Mouse (Mus musculus) mouse trophoblast stem cell (cell line): ENCODE measurements around the gene Tbc1d5.

Experiments used
- in situ Hi-C, 2 experiments: fragments of 300-500 bp; cut with MseI, MboI; formaldehyde crosslinking; loops; 2 replicates in 1 of 2; 3 replicates in 1 of 2; pipeline ENCODE4 v1.15.1; 2025

The Tbc1d5 gene

GRCm38 (mm10) chr17:51179195-51179953 lies at the start of gene Tbc1d5:
Gene Tbc1d5 (minus strand): TSS chr17:51179352.
- in situ Hi-C loops = no loop called here

GRCm38 (mm10) chr17:51226056-51226455 lies 46.9 kb upstream of the Tbc1d5 start:
- in situ Hi-C loops = no loop called here

DNA sequence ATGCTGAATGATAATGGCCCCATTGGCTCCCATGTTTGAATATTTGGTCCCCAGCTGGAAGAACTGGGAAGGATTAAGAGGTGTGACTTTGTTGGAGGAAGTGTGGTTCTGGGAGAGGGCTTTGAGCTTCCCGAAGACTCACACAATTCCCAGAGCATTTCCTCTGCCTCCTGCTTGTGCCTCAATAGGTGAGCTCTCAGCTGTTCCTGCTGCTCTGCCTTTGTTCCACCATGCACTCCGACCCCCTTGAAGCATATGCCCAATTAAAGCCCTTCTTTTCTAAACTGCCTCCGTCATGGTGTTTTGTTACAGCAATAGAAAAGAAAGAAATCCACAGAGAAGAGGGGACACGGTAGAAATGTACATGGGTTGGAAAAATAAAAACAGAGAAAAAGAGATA lies 44.0 kb upstream of the Tbc1d5 start:
- in situ Hi-C loops = no loop called here

DNA sequence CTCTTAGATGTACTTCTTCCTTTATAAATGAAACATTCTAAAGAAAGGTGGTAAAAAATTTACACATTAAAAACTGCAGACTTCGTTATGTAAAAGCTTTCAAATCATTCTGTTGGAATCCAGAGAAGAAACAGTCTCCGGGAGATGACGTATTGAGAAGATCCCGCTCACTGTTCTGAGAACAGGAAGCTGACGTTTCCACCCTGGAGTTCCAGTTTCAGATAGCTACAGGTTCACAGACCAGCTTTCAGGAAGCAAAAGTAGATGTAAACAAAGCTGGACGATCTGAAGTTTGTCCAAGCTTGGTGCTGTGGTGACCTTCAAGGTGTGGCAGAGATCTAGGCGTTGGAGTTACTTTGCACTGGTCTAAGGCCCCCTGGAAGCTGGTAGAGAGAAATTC lies 41.9 kb upstream of the Tbc1d5 start:
- in situ Hi-C loops = no loop called here

DNA sequence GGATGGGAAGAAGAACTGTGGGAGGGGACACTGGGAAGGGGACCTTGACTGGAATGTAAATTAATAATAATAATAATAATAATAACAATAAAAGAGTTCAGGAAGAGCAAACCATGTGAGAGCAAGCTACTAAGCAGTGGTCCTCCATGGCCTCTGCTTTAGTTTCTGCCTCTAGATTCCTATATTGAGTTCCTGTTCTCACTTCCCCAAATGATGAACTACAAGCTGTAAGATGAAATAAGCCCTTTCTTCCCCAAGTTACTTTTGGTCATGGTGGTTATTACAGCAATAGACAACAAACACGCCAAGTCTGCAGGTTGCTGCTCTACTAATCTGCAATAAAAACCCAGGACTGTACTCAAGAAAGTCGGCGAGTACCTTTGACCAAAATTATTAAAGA lies 40.7 kb upstream of the Tbc1d5 start:
- in situ Hi-C loops = no loop called here

GRCm38 (mm10) chr17:51216426-51216825 lies 37.3 kb upstream of the Tbc1d5 start:
- in situ Hi-C loops = no loop called here

DNA sequence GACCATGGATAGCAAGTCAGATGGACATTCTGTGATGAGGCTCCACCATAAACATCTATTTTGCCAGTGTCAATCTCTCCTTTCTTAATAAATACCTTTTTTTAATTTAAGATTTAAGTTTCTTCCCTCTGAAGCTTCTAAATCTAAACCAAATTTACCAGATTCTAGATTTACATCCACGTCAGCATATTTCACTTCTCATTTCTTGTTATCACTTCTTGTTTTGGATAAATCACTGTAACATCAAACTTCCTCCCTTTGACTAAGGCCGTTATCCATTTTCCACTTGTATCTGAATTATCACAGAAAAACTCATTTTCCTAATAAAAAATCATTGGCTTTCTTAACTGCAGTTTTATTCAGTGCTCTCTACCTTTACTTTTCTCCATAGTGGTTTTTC lies 30.4 kb upstream of the Tbc1d5 start:
- in situ Hi-C loops = no loop called here

GRCm38 (mm10) chr17:51204643-51205042 lies 25.5 kb upstream of the Tbc1d5 start:
- in situ Hi-C loops = no loop called here

GRCm38 (mm10) chr17:51195561-51195960 lies 16.4 kb upstream of the Tbc1d5 start:
- in situ Hi-C loops = no loop called here

DNA sequence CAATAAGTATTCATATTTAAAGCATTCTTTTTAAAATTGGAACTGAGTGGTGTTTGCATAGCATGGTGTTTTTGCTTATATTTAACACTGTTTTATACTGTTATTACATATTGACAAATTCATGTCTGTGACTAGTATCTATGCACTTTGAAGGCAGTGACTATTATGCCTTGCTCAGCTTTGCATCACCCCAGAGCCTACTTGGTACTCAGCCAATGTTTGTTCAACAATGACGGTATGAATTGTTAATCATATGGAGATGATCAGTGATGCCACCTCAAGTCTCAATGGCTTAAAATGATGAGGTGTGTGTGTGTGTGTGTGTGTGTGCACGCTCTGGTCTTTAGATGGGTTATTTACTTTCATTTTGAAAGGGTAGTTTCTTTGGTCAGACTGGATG lies 15.6 kb upstream of the Tbc1d5 start:
- in situ Hi-C loops = no loop called here

- in situ Hi-C loops = no loop called here
Observed at GRCm38 (mm10) chr17:51191381-51191780, 12.2 kb upstream of the Tbc1d5 start.

DNA sequence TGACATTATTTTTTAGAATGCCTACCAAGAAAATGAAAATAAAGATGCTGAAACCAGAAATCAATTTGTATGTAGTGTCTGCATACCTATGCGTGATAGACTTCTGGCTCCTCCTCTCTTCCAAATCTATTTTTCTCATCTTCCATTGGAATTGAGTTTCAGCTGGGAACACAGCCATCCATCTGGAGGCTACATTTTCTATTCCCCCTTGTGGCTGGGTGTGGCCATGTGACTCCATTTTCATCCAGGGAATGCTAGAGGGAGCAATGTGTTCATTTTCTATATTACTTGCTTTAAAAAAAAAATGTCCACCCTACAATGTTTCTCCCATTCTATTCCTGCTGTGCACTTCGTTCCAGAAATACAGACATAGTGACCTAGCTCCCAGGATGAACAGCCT lies 3.6 kb upstream of the Tbc1d5 start:
- in situ Hi-C loops = no loop called here

DNA sequence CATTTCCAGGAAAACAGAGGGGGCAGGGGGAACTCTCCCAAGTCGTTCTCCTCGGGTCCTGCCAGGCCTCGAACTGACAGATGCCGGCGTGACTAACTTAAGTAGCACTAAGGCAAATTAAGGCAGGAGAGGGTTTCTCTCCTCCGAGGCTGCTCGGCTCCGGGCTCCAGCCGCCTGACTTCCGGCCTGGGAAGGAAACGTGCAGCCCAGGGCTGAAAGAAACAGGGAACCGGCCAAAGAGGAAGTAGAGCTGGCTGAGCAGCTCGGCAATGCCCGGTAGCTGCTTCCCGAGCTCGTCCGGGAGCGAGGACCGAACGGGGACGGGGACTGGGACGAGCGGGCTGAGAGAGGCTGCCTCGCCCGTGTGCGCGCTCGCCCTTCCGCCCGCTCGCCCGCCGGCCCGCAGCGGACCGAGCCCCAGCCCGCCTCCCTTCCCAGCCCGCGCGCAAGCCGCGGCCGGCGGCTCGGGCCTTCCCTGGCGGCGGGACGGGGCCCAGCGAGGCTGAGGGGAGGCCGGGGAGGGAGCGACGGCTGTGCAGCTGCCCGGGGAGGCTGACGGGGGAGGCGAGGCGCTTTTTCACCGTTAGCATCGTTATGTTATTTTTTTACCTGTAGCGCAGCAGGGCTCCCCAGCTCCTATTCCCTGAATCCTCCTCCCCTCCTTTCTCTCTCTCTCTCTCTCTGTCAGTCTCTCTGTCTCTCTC lies 509 bp downstream of the Tbc1d5 start:
- in situ Hi-C loops = no loop called here

DNA sequence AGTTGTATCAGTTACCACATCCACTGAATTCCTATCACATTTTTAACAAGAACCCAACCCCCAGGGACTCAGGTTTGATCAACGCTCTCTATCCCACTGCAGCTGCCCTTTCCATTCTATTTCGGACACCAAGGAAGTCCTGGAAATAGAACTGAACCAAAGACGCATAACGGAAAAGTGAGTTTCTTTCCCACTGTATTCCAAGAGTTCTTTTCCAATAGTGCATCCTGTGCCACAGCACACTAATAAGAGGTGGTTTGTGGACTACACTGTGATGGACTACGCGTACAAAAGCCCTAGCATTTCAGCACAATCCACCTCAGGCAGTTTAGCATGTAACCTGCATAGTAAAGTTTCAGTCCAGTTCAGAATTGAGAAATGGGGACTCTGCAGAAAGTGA lies 1.2 kb downstream of the Tbc1d5 start:
- in situ Hi-C loops = no loop called here

DNA sequence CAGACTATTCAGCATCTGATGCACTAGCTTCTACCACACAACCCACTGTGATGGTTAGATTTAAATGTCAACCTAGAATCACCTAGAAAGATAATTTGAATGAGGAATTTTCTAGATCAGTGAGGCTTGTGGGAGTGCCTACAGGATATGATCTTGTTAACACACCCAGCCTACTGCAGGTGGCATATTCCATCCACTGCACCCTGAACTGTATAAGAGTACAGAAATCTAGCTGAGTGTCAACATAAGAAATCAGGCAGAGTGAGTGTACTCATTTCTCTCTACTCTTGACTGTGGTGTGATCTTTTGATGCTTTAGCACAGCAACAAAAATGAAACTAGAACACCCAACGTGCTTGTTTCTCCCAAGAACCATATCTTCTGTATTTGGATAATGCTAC lies 6.8 kb downstream of the Tbc1d5 start:
- in situ Hi-C loops = no loop called here

DNA sequence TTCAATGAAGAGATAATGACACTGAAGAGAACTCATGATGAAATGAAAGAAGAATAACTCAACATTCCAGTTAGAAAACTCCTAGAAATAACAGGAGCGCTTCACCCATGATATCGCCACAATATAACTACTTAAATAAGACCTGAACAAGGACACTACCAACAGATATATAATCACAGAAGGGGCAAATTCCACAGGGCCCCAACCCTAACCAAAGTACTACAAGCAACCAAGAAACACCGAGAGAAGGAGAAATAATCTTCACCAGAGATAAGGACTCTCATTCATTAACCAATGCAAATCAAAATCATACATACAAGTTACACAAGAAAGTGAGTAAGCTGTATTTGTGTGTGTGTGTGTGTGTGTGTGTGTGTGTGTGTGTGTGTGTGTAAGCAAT lies 7.6 kb downstream of the Tbc1d5 start:
- in situ Hi-C loops = no loop called here

DNA sequence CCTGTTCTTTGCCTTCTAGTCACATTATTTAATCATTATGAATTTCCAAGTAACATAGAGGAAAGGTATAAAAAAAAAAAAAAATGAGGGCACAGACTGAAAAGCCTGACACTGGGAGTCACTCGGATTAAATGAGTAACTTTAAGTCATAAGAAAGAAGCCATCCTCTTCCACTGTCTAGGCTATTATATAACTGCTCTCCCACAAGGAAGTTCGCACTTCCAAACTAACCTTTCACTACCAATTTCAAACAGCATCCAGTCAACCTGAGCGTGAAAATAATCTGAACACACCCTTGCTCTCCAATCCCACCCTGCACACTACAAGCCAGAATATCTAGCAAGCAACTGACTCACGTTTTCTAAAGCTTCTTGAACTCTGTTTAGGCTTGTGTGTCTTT lies 9.2 kb downstream of the Tbc1d5 start:
- in situ Hi-C loops = no loop called here

DNA sequence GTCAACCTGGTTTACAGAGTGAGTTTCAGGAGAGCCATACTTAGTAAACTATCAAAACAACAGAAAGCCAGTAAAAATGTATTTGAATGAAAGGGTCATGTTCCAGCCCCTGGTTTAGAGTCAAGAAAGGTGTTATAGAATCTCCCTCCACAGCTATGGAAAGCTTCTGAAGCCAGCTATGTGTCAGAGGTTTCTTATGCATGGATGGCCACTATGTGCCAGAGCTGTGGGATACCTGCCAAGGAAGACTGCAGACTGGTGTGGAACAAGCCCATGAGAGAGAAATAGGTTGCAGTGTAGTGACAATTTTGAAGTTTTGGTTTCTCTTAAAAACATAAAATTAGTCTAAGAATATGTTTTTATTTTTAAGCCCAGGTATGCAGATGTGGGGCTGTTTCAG lies 16.8 kb downstream of the Tbc1d5 start:
- in situ Hi-C loops = no loop called here

DNA sequence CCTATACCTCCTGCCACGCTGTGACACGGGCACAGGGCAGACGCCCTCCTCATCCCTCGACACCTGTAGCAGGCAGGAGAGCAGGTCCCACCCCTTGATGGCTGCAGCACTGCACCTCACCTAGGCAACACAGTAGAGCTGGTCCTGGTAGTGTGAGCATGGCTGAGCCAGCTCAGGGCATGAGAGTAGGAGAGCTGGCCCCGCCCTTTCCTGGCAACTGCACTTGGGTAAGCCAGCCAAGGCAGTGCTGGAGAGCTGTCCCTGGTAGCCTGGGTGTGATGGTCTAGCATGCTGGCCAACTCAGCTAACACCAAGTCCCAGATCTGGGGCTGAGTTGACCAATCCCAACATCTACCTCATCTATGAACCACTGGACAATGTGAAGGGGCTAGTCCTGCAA lies 19.9 kb downstream of the Tbc1d5 start:
- in situ Hi-C loops = no loop called here

GRCm38 (mm10) chr17:51150999-51151398 lies 28.2 kb downstream of the Tbc1d5 start:
- in situ Hi-C loops = no loop called here

GRCm38 (mm10) chr17:51144983-51145382 lies 34.2 kb downstream of the Tbc1d5 start:
- in situ Hi-C loops = no loop called here

DNA sequence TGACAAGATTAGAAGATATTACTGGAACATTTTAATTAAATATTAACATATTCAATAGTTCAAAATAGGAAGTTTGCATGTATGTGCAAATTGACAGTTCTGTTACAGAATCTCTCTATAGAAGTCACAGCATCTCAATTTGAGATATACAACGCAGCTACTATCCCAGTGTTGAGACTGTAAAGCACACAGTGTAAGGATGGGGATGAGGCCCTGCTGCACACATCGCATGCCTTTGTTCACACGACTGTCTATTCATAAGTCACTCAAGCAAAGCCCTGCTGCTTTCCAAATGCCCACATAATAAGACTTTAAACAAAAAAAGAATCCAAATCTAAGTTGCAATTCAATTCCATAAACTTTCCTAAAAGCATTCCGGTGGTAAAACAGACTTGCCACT lies 37.1 kb downstream of the Tbc1d5 start:
- in situ Hi-C loops = no loop called here

- in situ Hi-C loops = no loop called here
Observed at GRCm38 (mm10) chr17:51111194-51111593, 68.0 kb downstream of the Tbc1d5 start.
